Mouse (Mus musculus) limb, embryonic 12.5 days (tissue): ENCODE results near the gene Padi6. TPM values are rescaled to one million over a fixed set of nuclear protein-coding genes. Genes with fewer than 3 reads are reported as not detected.

Experiments
- ATAC-seq: fragments of 200-750 bp; cut with Nextera tagmentation; 2 replicates; pipeline ENCODE4 v1.8.0; 2017; ENCODE audit warnings: low read depth, moderate TSS enrichment; ENCODE audit not compliant: insufficient number of reproducible peaks, insufficient read depth, low FRiP score, low TSS enrichment
- H3K27ac ChIP-seq: fragments of 300-500 bp; sonication (generic); 2 replicates; pipeline ENCODE4 v1.5.1; 2016; ENCODE audit warnings: mild to moderate bottlenecking, moderate library complexity
- H3K27me3 ChIP-seq: fragments of 300-500 bp; sonication (generic); 2 replicates; pipeline ENCODE4 v1.6.1; 2016; ENCODE audit warnings: mild to moderate bottlenecking, moderate library complexity
- H3K36me3 ChIP-seq: fragments of 300-500 bp; sonication (generic); 2 replicates; pipeline ENCODE4 v1.6.1; 2016; ENCODE audit warnings: mild to moderate bottlenecking, moderate library complexity
- H3K4me1 ChIP-seq: fragments of 300-500 bp; sonication (generic); replicated peaks from 2 replicates; pipeline ENCODE4 v1.6.1; 2016
- H3K4me2 ChIP-seq: fragments of 300-500 bp; sonication (generic); 2 replicates; pipeline ENCODE4 v1.6.1; 2016; ENCODE audit warnings: mild to moderate bottlenecking, moderate library complexity
- H3K4me3 ChIP-seq: fragments of 300-500 bp; sonication (generic); replicated peaks from 2 replicates; pipeline ENCODE4 v1.5.1; 2016; ENCODE audit warnings: mild to moderate bottlenecking
- H3K9ac ChIP-seq: fragments of 300-500 bp; sonication (generic); replicated peaks from 2 replicates; pipeline ENCODE4 v1.6.1; 2016; ENCODE audit warnings: mild to moderate bottlenecking, moderate library complexity
- H3K9me3 ChIP-seq: fragments of 300-500 bp; sonication (generic); 2 replicates; pipeline ENCODE4 v1.6.1; 2016; ENCODE audit warnings: mild to moderate bottlenecking, moderate library complexity
- WGBS: fragments of 180-500 bp; shearing (Covaris S2); methylation state at CpG from one replicate; pipeline ENCODE4 v1.1.7; 2016; 5-methylcytosine and 5-hydroxymethylcytosine counted together
- polyA plus RNA-seq: library from polyadenylated mRNA; unstranded; fragments of >200 nt; fragmentation: Nextera tagmentation; extraction: Ambion mirVana; gene quantifications from 2 replicates; pipeline ENCODE4 v1.2.1, GENCODE M21; 2016

Gene Padi6
- polyA plus RNA-seq, 1 experiment from 2014 or later = not detected

- Histone ChIP-seq H3K4me1 (no peaks in the 10 kb centered on the region), H3K27ac (no peak overlapping the region), H3K4me3 (no peak overlapping the region), H3K9me3 (no peaks in the 10 kb centered on the region), H3K9ac (no peak overlapping the region), H3K4me2 (no peak overlapping the region), H3K36me3 (no peaks in the 10 kb centered on the region), H3K27me3 (no peaks in the 10 kb centered on the region)
- no peak for ATAC-seq
- 70% methylated on average over 13 of the region's 13 CpGs for WGBS
Observed at GRCm38 (mm10) chr4:140776623-140777022, 34.2 kb upstream of the Padi6 start.

- Histone ChIP-seq H3K9ac (no peak overlapping the region), H3K9me3 (no peaks in the 10 kb centered on the region), H3K4me1 (no peaks in the 10 kb centered on the region), H3K4me2 (no peak overlapping the region), H3K27me3 (no peaks in the 10 kb centered on the region), H3K36me3 (no peaks in the 10 kb centered on the region), H3K4me3 (no peak overlapping the region), H3K27ac (no peak overlapping the region)
- no peak for ATAC-seq
- 83% methylated on average over 10 of the region's 10 CpGs for WGBS
Observed at GRCm38 (mm10) chr4:140775876-140776275, 33.4 kb upstream of the Padi6 start.

- 78% methylated on average over 9 of the region's 9 CpGs for WGBS
- H3K4me2 ChIP-seq = no peak overlapping the region
- no peak overlapping the region for H3K27ac ChIP-seq
- H3K9ac ChIP-seq = no peak overlapping the region
- no peaks in the 10 kb centered on the region for H3K9me3 ChIP-seq
- H3K27me3 ChIP-seq = no peaks in the 10 kb centered on the region
- no peaks in the 10 kb centered on the region for H3K36me3 ChIP-seq
- H3K4me1 ChIP-seq = 0 out of 2 replicates have a peak, but pooled peaks cover 3% of the 10 kb centered on the region
- no peak for ATAC-seq
- no peak overlapping the region for H3K4me3 ChIP-seq
Observed at GRCm38 (mm10) chr4:140774893-140775292, 32.5 kb upstream of the Padi6 start.

- Histone ChIP-seq H3K27ac (no peak within 1 kb of the TSS), H3K4me3 (no peak within 1 kb of the TSS), H3K27me3 (no peaks in the 10 kb centered on the region), H3K4me2 (no peak within 1 kb of the TSS), H3K9ac (no peak within 1 kb of the TSS), H3K36me3 (no peaks in the 10 kb centered on the region), H3K4me1 (0 out of 2 replicates have a peak, but pooled peaks cover 3% of the 10 kb centered on the region), H3K9me3 (no peaks in the 10 kb centered on the region)
- ATAC-seq = no peak
- WGBS = 88% methylated on average over 21 of the region's 21 CpGs
Observed at GRCm38 (mm10) chr4:140774025-140774800, 31.8 kb upstream of the Padi6 start, which contains the start of gene Padi4. Padi4 (minus strand) TSS chr4:140774236.

- 0 out of 2 replicates have a peak, but pooled peaks cover 3% of the 10 kb centered on the region for H3K4me1 ChIP-seq
- H3K9ac ChIP-seq = no peak overlapping the region
- 42% methylated on average over 4 of the region's 4 CpGs for WGBS
- H3K36me3 ChIP-seq = no peaks in the 10 kb centered on the region
- ATAC-seq = no peak
- no peak overlapping the region for H3K4me3 ChIP-seq
- no peaks in the 10 kb centered on the region for H3K9me3 ChIP-seq
- no peak overlapping the region for H3K27ac ChIP-seq
- peaks cover 7% of the 10 kb centered on the region; the same call in 1 of the 2 replicates for H3K27me3 ChIP-seq
- no peak overlapping the region for H3K4me2 ChIP-seq
Observed at GRCm38 (mm10) chr4:140771091-140771490, 28.6 kb upstream of the Padi6 start.

- H3K4me1 ChIP-seq = 0 out of 2 replicates have a peak, but pooled peaks cover 3% of the 10 kb centered on the region
- 19% methylated on average over 13 of the region's 13 CpGs for WGBS
- 0 out of 2 replicates have a peak overlapping the region, but pooled peaks have one; percentile 31 for H3K27ac ChIP-seq
- H3K36me3 ChIP-seq = no peaks in the 10 kb centered on the region
- H3K4me2 ChIP-seq = peak overlapping the region; percentile 46
- H3K9ac ChIP-seq = no peak overlapping the region
- peaks cover 7% of the 10 kb centered on the region; the same call in 1 of the 2 replicates for H3K27me3 ChIP-seq
- no peak for ATAC-seq
- no peaks in the 10 kb centered on the region for H3K9me3 ChIP-seq
- H3K4me3 ChIP-seq = peak overlapping the region; percentile 21; the same call in 1 of the 2 replicates
Observed at GRCm38 (mm10) chr4:140770433-140770832, 28.0 kb upstream of the Padi6 start.

- ATAC-seq = no peak
- Histone ChIP-seq H3K4me3 (no peak overlapping the region), H3K36me3 (no peaks in the 10 kb centered on the region), H3K27me3 (peaks cover 7% of the 10 kb centered on the region; the same call in 1 of the 2 replicates), H3K9ac (no peak overlapping the region), H3K4me1 (0 out of 2 replicates have a peak, but pooled peaks cover 3% of the 10 kb centered on the region), H3K9me3 (no peaks in the 10 kb centered on the region), H3K4me2 (no peak overlapping the region), H3K27ac (no peak overlapping the region)
- 84% methylated on average over 4 of the region's 5 CpGs for WGBS
Observed at GRCm38 (mm10) chr4:140768973-140769372, 26.5 kb upstream of the Padi6 start.

GRCm38 (mm10) chr4:140765936-140766335, 23.5 kb upstream of the Padi6 start:
- H3K4me2 ChIP-seq = no peak overlapping the region
- H3K4me1 ChIP-seq = 0 out of 2 replicates have a peak, but pooled peaks cover 3% of the 10 kb centered on the region
- H3K9ac ChIP-seq = no peak overlapping the region
- no peaks in the 10 kb centered on the region for H3K9me3 ChIP-seq
- no peaks in the 10 kb centered on the region for H3K36me3 ChIP-seq
- no peak overlapping the region for H3K4me3 ChIP-seq
- WGBS = 86% methylated on average over 3 of the region's 3 CpGs
- peaks cover 7% of the 10 kb centered on the region; the same call in 1 of the 2 replicates for H3K27me3 ChIP-seq
- no peak for ATAC-seq
- no peak overlapping the region for H3K27ac ChIP-seq

GRCm38 (mm10) chr4:140763158-140763557, 20.7 kb upstream of the Padi6 start:
- Histone ChIP-seq H3K4me3 (no peak overlapping the region), H3K27me3 (peaks cover 7% of the 10 kb centered on the region; the same call in 1 of the 2 replicates), H3K9ac (no peak overlapping the region), H3K36me3 (no peaks in the 10 kb centered on the region), H3K27ac (no peak overlapping the region), H3K9me3 (no peaks in the 10 kb centered on the region), H3K4me2 (no peak overlapping the region), H3K4me1 (peaks cover 3% of the 10 kb centered on the region)
- WGBS = 11% methylated on average over 9 of the region's 9 CpGs
- ATAC-seq = no peak

GRCm38 (mm10) chr4:140761601-140762000, 19.2 kb upstream of the Padi6 start:
- Histone ChIP-seq H3K27me3 (peaks cover 5% of the 10 kb centered on the region; the same call in 1 of the 2 replicates), H3K27ac (no peak overlapping the region), H3K4me1 (peaks cover 10% of the 10 kb centered on the region), H3K9ac (no peak overlapping the region), H3K36me3 (no peaks in the 10 kb centered on the region), H3K4me2 (no peak overlapping the region), H3K9me3 (no peaks in the 10 kb centered on the region), H3K4me3 (no peak overlapping the region)
- ATAC-seq = no peak
- WGBS = 84% methylated on average over 7 of the region's 7 CpGs

GRCm38 (mm10) chr4:140755811-140756210, 13.4 kb upstream of the Padi6 start:
- Histone ChIP-seq H3K9ac (no peak overlapping the region), H3K4me2 (no peak overlapping the region), H3K4me3 (no peak overlapping the region), H3K36me3 (no peaks in the 10 kb centered on the region), H3K27ac (no peak overlapping the region), H3K4me1 (peaks cover 16% of the 10 kb centered on the region), H3K9me3 (no peaks in the 10 kb centered on the region), H3K27me3 (peaks cover 8% of the 10 kb centered on the region)
- ATAC-seq = no peak
- 76% methylated on average over 3 of the region's 3 CpGs for WGBS
